Mouse (Mus musculus): ENCODE measurements at regions not wholly inside any gene's neighbourhood (a gene's known extent, or its start where the extent isn't known, plus 50 kb on each side); places are given as distances from the start of the nearest gene placed in this dataset.

DNA sequence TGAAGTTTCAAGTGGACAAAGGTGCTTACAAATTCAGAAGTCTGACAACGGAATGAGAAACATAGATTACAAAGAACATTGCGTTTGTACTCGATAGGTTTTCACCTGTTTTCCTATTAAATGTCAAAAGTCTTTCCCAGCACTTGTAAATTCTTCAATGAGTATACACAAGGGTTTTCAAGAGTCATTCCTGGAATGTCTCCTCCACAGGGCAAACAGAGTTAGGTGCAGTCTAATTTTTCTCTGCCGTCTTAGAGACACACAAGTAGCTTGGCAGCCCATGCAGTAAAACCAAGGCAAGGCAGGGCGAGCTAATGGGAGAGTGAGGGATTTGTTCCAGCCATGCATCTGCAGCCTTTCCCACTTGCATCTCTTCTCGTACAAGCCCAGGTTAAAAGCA lies 516.6 kb upstream of the Atp11b start:
- TF ChIP-seq TBP (conservative IDR thresholded peaks at IDR 0.05; ENCODE audit: low read depth, low read length) = no peak
- TF ChIP-seq POLR2A (IDR thresholded peaks at IDR 0.05; ENCODE audit: low read depth, low read length) = no peak
- TF ChIP-seq ZMIZ1 (IDR thresholded peaks at IDR 0.05; ENCODE audit: low read depth, low read length) = no peak

All from CH12.LX (cell line).